Mouse (Mus musculus) limb, embryonic 10.5 days (tissue): Measurements from ENCODE around the gene Prr5l. TPM values are rescaled to one million over a fixed set of nuclear protein-coding genes. Genes with fewer than 3 reads are reported as not detected.

ENCODE experiments used
- DNase-seq: peaks from one replicate; pipeline ENCODE4 v3.0.0-alpha.2; 2017; ENCODE audit warnings: low spot score
- H3K27ac ChIP-seq: fragments of 300-500 bp; sonication (generic); 2 replicates; pipeline ENCODE4 v1.5.1; 2016; ENCODE audit warnings: mild to moderate bottlenecking
- H3K27me3 ChIP-seq: fragments of 300-500 bp; sonication (generic); 2 replicates; pipeline ENCODE4 v1.6.1; 2016; ENCODE audit warnings: low read depth, mild to moderate bottlenecking; ENCODE audit not compliant: poor library complexity, severe bottlenecking
- H3K36me3 ChIP-seq: fragments of 300-500 bp; sonication (generic); 2 replicates; pipeline ENCODE4 v1.6.1; 2016; ENCODE audit warnings: mild to moderate bottlenecking, moderate library complexity
- H3K4me1 ChIP-seq: fragments of 300-500 bp; sonication (generic); 2 replicates; pipeline ENCODE4 v1.6.1; 2016
- H3K4me3 ChIP-seq: fragments of 300-500 bp; sonication (generic); 2 replicates; pipeline ENCODE4 v1.5.1; 2016; ENCODE audit warnings: mild to moderate bottlenecking, moderate library complexity
- H3K9me3 ChIP-seq: fragments of 300-500 bp; sonication (generic); replicated peaks from 2 replicates; pipeline ENCODE4 v1.6.1; 2016; ENCODE audit warnings: mild to moderate bottlenecking
- WGBS: fragments of 180-500 bp; shearing (Covaris S2); methylation state at CpG from one replicate; pipeline ENCODE4 v1.1.7; 2016; 5-methylcytosine and 5-hydroxymethylcytosine counted together
- polyA plus RNA-seq: library from polyadenylated mRNA; unstranded; fragments of >200 nt; fragmentation: Nextera tagmentation; extraction: Ambion mirVana; gene quantifications from 2 replicates; pipeline ENCODE4 v1.2.1, GENCODE M21; 2016

Gene Prr5l
- polyA plus RNA-seq, 1 experiment from 2014 or later, result 22.4 TPM

GRCm38 (mm10) chr2:101811925-101812324, 70.9 kb downstream of the Prr5l start:
- DNase-seq, result no peak
- Histone ChIP-seq H3K27ac (no peak overlapping the region), H3K27me3 (no peaks in the 10 kb centered on the region), H3K4me3 (no peak overlapping the region), H3K4me1 (peaks cover 10% of the 10 kb centered on the region; the same call in 1 of the 2 replicates), H3K36me3 (no peaks in the 10 kb centered on the region), H3K9me3 (no peaks in the 10 kb centered on the region)
- 75% methylated on average over 3 of the region's 3 CpGs for WGBS

DNA sequence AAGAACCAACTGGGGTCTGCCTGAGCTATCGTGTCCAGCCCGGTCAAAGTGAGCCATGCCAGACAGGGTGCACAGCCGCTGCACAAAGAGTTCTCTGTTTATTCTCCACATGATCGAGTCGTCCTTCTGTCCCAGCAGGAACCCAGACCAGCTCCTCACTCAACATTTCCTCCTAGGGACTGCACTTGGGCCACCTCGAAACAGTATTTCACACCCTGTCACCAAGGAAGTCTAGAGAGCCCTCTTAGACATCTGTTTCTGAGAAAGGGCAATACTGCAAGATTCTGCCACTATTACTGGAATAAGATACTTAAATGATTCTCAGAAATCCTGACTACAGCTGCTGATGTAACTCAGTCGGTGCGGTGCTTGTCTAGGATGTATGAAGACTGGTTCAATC, 72.1 kb downstream of the Prr5l start:
- no peaks in the 10 kb centered on the region for H3K36me3 ChIP-seq
- no peaks in the 10 kb centered on the region for H3K9me3 ChIP-seq
- 81% methylated on average over 8 of the region's 8 CpGs for WGBS
- no peaks in the 10 kb centered on the region for H3K27me3 ChIP-seq
- no peak for DNase-seq
- no peak overlapping the region for H3K4me3 ChIP-seq
- H3K4me1 ChIP-seq, result peaks cover 10% of the 10 kb centered on the region; the same call in 1 of the 2 replicates
- H3K27ac ChIP-seq, result no peak overlapping the region

DNA sequence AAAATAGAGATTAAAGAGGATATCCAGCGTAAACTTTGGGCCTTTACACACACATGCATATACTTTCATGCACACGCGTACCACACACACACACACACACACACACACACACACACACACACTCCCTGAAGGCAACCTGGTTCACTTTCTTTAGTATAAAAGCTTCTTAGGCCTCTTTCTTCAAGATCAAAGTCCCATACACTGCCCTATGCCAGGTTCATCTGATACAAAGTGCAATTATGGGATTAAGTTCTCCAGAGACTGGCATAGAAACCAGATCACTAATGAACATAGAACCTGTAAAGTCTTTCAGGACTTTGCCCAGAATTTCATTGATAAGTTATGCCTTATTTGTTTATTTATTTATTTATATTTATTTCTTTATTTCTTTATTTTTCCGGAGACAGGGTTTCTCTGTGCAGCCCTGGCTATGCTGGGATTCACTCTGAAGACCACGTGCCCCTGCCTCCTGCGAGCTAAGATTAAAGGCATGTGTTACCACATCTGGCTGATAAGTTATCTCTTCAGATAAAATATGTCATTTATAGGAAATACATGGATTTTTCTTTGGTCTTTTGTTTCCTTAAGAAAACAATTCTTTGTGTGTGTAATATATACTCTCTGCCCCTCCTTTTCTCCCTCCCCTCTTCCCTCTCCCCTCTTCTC, 73.1 kb downstream of the Prr5l start:
- Histone ChIP-seq H3K4me1 (peaks cover 6% of the 10 kb centered on the region; the same call in 1 of the 2 replicates), H3K27me3 (no peaks in the 10 kb centered on the region), H3K27ac (no peak overlapping the region), H3K9me3 (no peaks in the 10 kb centered on the region), H3K4me3 (no peak overlapping the region), H3K36me3 (no peaks in the 10 kb centered on the region)
- WGBS, result 87% methylated on average over 6 of the region's 6 CpGs
- DNase-seq, result no peak

- Histone ChIP-seq H3K36me3 (no peaks in the 10 kb centered on the region), H3K4me1 (peaks cover 6% of the 10 kb centered on the region; the same call in 1 of the 2 replicates), H3K27me3 (no peaks in the 10 kb centered on the region), H3K9me3 (no peaks in the 10 kb centered on the region), H3K4me3 (no peak overlapping the region), H3K27ac (no peak overlapping the region)
- 78% methylated on average over 5 of the region's 5 CpGs for WGBS
- DNase-seq, result no peak
These were observed 75.1 kb downstream of the Prr5l start for GRCm38 (mm10) chr2:101807756-101808155.

GRCm38 (mm10) chr2:101802240-101802639, 80.6 kb downstream of the Prr5l start:
- Histone ChIP-seq H3K4me3 (no peak overlapping the region), H3K4me1 (peaks cover under 1% of the 10 kb centered on the region; the same call in 1 of the 2 replicates), H3K36me3 (no peaks in the 10 kb centered on the region), H3K9me3 (no peaks in the 10 kb centered on the region), H3K27ac (no peak overlapping the region), H3K27me3 (no peaks in the 10 kb centered on the region)
- DNase-seq, result no peak
- 91% methylated on average over 6 of the region's 6 CpGs for WGBS

DNA sequence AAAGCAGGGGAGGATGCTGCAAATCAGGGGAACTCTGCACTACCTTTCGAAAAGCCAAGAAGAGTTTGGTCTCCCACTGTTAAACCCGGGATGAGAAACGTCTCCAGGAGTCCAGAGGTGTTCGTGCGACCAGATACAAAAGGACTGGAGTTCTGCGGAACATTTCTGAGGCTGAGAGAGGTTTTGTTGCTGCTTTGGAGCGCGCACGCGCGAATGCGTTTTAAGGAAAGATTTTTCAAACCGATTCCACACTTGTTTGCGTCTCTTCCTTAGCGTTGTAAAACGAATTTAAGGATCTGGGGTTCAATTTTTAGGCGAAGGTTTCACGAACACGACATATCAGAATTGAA, 85.0 kb downstream of the Prr5l start:
- Histone ChIP-seq H3K4me3 (peak overlapping the region; percentile 71), H3K9me3 (no peaks in the 10 kb centered on the region), H3K27ac (peak overlapping the region; percentile 89), H3K27me3 (no peaks in the 10 kb centered on the region), H3K4me1 (peaks cover 17% of the 10 kb centered on the region), H3K36me3 (peaks cover 8% of the 10 kb centered on the region; the same call in 1 of the 2 replicates)
- WGBS, result under 1% methylated on average over 19 of the region's 19 CpGs
- DNase-seq, result no peak

GRCm38 (mm10) chr2:101797166-101797900, 85.5 kb downstream of the Prr5l start:
- H3K27ac ChIP-seq, result peak overlapping the region; percentile 89
- peak; percentile 80 for DNase-seq
- H3K4me1 ChIP-seq, result peaks cover 21% of the 10 kb centered on the region
- H3K4me3 ChIP-seq, result peak overlapping the region; percentile 71
- no peaks in the 10 kb centered on the region for H3K9me3 ChIP-seq
- under 1% methylated on average over 49 of the region's 49 CpGs for WGBS
- no peaks in the 10 kb centered on the region for H3K27me3 ChIP-seq
- peaks cover 8% of the 10 kb centered on the region; the same call in 1 of the 2 replicates for H3K36me3 ChIP-seq

DNA sequence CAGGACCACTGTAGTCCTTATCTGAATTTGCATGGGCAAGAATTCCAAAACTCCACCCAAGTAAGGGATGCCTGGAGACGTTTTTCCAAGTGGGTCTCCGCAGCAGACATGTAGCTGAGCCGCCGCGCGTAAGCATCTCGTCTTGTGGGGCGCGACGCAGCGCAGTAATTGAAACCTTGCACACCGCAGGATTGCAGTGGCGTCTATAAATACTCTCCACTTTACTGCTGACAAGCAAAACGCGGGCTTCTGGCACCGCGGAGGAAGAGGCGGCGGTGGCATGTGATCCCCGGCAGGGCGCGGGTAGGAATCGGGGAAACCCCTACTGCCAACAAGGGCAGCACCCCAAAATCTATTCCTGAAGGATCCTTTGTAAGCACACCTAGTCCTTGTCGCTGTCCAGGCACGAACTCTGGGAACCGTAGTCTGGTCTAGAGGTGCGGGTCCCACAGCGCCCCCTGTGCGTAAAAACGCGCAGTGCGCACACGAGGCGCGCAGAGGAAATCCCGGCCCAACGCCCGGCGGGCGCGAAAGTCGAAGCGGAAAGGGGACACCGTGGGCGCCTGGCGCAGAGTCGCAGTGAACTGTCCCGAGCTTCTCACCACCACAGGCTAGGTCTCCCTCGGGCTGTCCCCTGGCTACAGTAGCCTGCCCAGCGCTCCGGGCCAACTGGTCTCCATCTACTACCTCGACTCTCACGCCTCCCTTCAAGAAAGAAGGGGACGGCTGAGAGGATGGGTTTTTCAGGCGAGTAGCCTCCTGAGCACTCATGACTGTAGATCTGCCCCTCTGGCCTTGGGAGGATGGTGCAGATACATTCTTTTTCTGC, 86.3 kb downstream of the Prr5l start:
- Histone ChIP-seq H3K9me3 (no peaks in the 10 kb centered on the region), H3K27me3 (no peaks in the 10 kb centered on the region), H3K4me3 (peak overlapping the region; percentile 71), H3K36me3 (peaks cover 10% of the 10 kb centered on the region; the same call in 1 of the 2 replicates), H3K4me1 (peaks cover 21% of the 10 kb centered on the region), H3K27ac (peak overlapping the region; percentile 89)
- DNase-seq, result peak; percentile 92
- WGBS, result under 1% methylated on average over 55 of the region's 55 CpGs

- DNase-seq, result no peak
- Histone ChIP-seq H3K27me3 (no peaks in the 10 kb centered on the region), H3K4me3 (no peak overlapping the region), H3K27ac (no peak overlapping the region), H3K4me1 (peaks cover 20% of the 10 kb centered on the region), H3K9me3 (no peaks in the 10 kb centered on the region), H3K36me3 (peaks cover 11% of the 10 kb centered on the region; the same call in 1 of the 2 replicates)
- WGBS, result 87% methylated on average over 4 of the region's 4 CpGs
These were observed 90.7 kb downstream of the Prr5l start for GRCm38 (mm10) chr2:101792130-101792529.

DNA sequence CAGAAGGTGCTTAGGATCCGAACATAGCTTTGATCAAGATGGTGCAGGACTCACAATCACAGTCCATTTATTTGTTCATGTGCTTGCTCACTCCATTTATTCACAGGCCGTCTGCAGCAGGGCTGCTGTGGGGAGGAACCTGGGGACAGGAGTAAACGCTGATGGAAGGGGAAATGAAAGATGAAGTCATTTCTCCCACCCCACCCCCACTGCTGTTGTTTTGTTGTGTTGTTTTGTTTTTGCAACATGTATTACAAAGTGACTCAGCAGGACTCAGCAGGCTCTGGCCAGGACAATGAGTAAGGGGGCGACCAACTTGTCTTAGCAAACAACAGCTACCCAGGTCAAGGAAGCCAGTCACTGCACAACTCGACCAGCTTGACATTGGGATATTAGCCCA, 99.6 kb downstream of the Prr5l start:
- Histone ChIP-seq H3K27ac (no peak overlapping the region), H3K27me3 (no peaks in the 10 kb centered on the region), H3K4me3 (no peak overlapping the region), H3K4me1 (no peaks in the 10 kb centered on the region), H3K36me3 (0 out of 2 replicates have a peak, but pooled peaks cover 2% of the 10 kb centered on the region), H3K9me3 (no peaks in the 10 kb centered on the region)
- DNase-seq, result no peak
- WGBS, result 79% methylated on average over 5 of the region's 5 CpGs

DNA sequence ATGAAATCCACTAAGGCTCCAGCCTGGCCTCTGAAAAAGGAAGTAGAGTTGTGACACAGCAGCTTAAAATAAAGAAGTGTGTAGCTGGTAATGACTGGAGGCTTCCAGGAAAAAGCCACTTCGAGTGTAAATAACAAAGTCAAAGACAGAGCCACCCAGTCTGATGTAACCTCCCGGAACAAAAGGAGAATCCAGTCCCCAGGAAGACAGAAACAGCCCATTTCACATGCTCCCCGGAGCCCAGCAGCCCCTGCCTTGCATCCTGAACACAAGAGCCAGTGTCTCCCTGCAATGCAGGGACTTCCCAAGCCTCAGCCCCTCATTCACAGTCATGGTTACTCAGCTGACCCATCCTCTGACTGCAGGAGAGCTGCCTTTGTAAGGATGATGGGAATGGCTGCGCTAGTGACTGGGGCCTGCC, 101.5 kb downstream of the Prr5l start:
- Histone ChIP-seq H3K9me3 (no peaks in the 10 kb centered on the region), H3K27me3 (no peaks in the 10 kb centered on the region), H3K36me3 (0 out of 2 replicates have a peak, but pooled peaks cover 2% of the 10 kb centered on the region), H3K4me1 (no peaks in the 10 kb centered on the region), H3K27ac (peak overlapping the region; percentile 17; the same call in 1 of the 2 replicates), H3K4me3 (no peak overlapping the region)
- DNase-seq, result no peak
- 86% methylated on average over 4 of the region's 4 CpGs for WGBS

DNA sequence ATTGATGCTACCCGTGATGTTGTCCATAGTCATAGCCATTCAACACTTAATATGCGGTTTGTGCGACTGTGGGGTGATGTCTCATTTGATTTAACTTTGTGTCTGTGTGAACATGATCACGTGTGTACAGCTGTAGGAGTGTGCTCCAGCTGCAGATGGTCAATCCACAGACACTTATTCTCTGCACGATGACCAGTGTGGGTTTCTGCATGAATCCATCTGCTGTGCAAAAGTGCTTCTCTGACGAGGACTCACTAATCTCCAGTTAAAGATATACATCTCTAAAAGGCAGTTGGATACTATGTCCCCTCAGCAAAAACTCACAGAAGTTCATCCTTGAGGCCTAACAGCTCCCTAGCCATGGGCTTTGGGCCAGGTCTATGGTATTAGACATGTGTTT, 104.7 kb downstream of the Prr5l start:
- H3K27ac ChIP-seq, result no peak overlapping the region
- H3K36me3 ChIP-seq, result 0 out of 2 replicates have a peak, but pooled peaks cover under 1% of the 10 kb centered on the region
- 94% methylated on average over 6 of the region's 6 CpGs for WGBS
- no peaks in the 10 kb centered on the region for H3K9me3 ChIP-seq
- no peak overlapping the region for H3K4me3 ChIP-seq
- no peak for DNase-seq
- no peaks in the 10 kb centered on the region for H3K4me1 ChIP-seq
- H3K27me3 ChIP-seq, result no peaks in the 10 kb centered on the region
